Mouse (Mus musculus): ENCODE data around the gene Gm20388. TPM values are rescaled to one million over a fixed set of nuclear protein-coding genes. Genes with fewer than 3 reads are reported as not detected.

The Gm20388 gene
- polyA plus RNA-seq, 1 experiment from 2014 or later, result not detected

DNA sequence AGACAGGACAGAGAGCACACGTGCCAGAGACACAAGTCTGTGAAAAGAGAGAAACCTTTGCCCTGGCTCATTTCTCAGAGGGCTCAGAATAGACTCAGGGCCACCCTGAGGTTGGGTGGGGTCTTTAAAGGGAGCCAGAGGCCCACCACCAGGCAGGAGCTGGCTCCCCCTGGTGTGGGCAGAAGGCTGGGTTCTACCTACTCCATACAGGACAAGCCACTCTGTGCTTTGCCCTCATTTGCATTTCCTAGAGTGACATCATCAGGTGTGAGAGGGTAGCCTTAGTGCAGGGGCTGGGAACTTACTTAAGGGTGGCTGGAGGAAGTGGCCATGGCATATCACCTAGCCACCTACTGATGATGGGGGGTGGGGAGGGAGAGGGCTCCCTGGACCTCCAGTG, 2145.5 kb downstream of the Gm20388 start:
- WGBS, result 60% methylated on average over 1 of the region's 1 CpGs
- H3K9ac ChIP-seq (ENCODE audit: low read length), result no peak overlapping the region
- no peaks in the 10 kb centered on the region for H3K9me3 ChIP-seq (ENCODE audit: control insufficient read depth, low read length)
- H3K4me3 ChIP-seq (ENCODE audit: control insufficient read depth in 1 of 2, insufficient read depth in 1 of 2, low read depth in 1 of 2, low read length in 2 of 2), result no peak overlapping the region
- peaks cover 18 to 27% of the 10 kb centered on the region in 2 experiments for H3K4me1 ChIP-seq (ENCODE audit: control insufficient read depth in 2 of 2, insufficient read depth in 2 of 2, low read length in 2 of 2)
- no peak overlapping the region for H3K4me2 ChIP-seq (ENCODE audit: low read length)
- H3K27me3 ChIP-seq (ENCODE audit: control insufficient read depth, insufficient read depth, low read length), result no peaks in the 10 kb centered on the region
- ATAC-seq (ENCODE audit: insufficient number of reproducible peaks, insufficient read depth, low FRiP score, low read depth), result no peak
- no peaks in the 10 kb centered on the region for H3K36me3 ChIP-seq (ENCODE audit: control insufficient read depth, insufficient read depth, low read length)
- no peak overlapping the region for H3K27ac ChIP-seq (replicated peaks in 1 of 2; ENCODE audit: control insufficient read depth in 1 of 2, insufficient read depth in 1 of 2, low read depth in 2 of 2, low read length in 2 of 2)

DNA sequence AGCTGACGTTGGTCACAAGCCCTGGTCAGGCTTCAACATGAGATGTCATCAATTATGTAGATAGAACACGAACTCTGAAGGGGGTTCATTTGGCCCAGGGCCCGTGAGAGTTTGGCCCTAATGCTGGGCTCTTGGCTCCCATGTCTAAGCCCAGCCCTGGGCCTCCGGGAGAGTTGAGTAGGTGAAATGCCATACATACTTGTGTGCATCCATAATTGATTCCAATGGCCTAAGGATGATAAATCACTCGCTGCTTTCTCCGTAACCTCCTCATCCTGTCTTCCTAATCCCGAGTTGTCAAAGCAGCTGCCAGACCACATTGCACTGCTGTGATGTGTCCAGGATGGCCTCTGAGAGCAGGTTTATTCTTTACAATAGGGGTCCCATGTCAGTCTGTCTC, 2146.2 kb downstream of the Gm20388 start:
- no peak for ATAC-seq (ENCODE audit: insufficient number of reproducible peaks, insufficient read depth, low FRiP score, low read depth)
- no peak overlapping the region for H3K4me3 ChIP-seq (ENCODE audit: control insufficient read depth in 1 of 2, insufficient read depth in 1 of 2, low read depth in 1 of 2, low read length in 2 of 2)
- no peak overlapping the region for H3K27ac ChIP-seq (replicated peaks in 1 of 2; ENCODE audit: control insufficient read depth in 1 of 2, insufficient read depth in 1 of 2, low read depth in 2 of 2, low read length in 2 of 2)
- no peaks in the 10 kb centered on the region for H3K9me3 ChIP-seq (ENCODE audit: control insufficient read depth, low read length)
- no peak overlapping the region for H3K4me2 ChIP-seq (ENCODE audit: low read length)
- no peaks in the 10 kb centered on the region for H3K27me3 ChIP-seq (ENCODE audit: control insufficient read depth, insufficient read depth, low read length)
- WGBS, result 33% methylated on average over 7 of the region's 7 CpGs
- no peaks in the 10 kb centered on the region for H3K36me3 ChIP-seq (ENCODE audit: control insufficient read depth, insufficient read depth, low read length)
- H3K9ac ChIP-seq (ENCODE audit: low read length), result no peak overlapping the region
- H3K4me1 ChIP-seq (ENCODE audit: control insufficient read depth in 2 of 2, insufficient read depth in 2 of 2, low read length in 2 of 2), result peaks cover 18 to 27% of the 10 kb centered on the region in 2 experiments

DNA sequence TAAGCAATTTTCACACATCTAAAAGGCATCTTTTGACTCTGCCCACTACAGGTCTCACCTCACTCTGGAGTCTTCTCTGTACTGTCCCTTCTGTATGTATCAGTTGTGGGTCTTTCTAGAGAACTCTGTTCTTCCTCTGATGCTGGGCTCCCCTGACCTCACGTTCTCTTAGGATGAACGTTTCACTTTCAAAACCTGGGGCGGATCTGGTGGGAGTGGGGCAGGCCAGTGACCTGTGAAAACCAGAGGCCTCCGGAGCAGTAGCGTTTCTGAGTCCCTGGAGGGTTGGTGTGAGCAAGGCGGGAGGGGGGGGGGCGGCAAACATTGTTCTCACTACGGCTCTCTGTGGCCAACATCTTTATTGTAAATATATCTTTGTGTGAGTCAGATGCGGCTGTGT, 2147.9 kb downstream of the Gm20388 start:
- no peaks in the 10 kb centered on the region for H3K27me3 ChIP-seq (ENCODE audit: control insufficient read depth, insufficient read depth, low read length)
- no peak overlapping the region for H3K4me2 ChIP-seq (ENCODE audit: low read length)
- no peak for ATAC-seq (ENCODE audit: insufficient number of reproducible peaks, insufficient read depth, low FRiP score, low read depth)
- H3K27ac ChIP-seq (replicated peaks in 1 of 2; ENCODE audit: control insufficient read depth in 1 of 2, insufficient read depth in 1 of 2, low read depth in 2 of 2, low read length in 2 of 2), result no peak overlapping the region
- H3K36me3 ChIP-seq (ENCODE audit: control insufficient read depth, insufficient read depth, low read length), result no peaks in the 10 kb centered on the region
- H3K9ac ChIP-seq (ENCODE audit: low read length), result no peak overlapping the region
- H3K4me3 ChIP-seq (ENCODE audit: control insufficient read depth in 1 of 2, insufficient read depth in 1 of 2, low read depth in 1 of 2, low read length in 2 of 2), result no peak overlapping the region
- 66% methylated on average over 9 of the region's 9 CpGs for WGBS
- no peaks in the 10 kb centered on the region for H3K9me3 ChIP-seq (ENCODE audit: control insufficient read depth, low read length)
- peaks cover 18 to 27% of the 10 kb centered on the region in 2 experiments for H3K4me1 ChIP-seq (ENCODE audit: control insufficient read depth in 2 of 2, insufficient read depth in 2 of 2, low read length in 2 of 2)

DNA sequence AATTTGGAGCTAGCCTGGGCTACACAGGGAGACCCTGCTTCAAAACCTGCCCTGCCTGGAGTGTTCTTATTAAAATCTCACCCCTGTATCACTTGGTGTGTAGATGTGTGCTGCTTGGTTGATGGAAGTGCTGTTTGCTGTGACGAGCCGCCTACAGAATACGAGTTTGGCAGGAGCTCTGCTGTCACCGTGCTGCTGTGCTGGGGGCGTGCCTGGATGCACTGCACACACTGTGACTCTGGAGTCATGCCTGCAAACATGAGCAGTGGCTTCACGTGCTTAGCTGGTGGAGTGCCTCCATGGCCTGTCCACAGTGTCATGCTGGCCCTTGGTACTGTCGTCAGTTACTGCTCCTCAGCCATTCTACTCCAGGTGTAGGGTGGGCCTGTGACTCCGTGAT, 2148.3 kb downstream of the Gm20388 start:
- no peak overlapping the region for H3K9ac ChIP-seq (ENCODE audit: low read length)
- 73% methylated on average over 8 of the region's 8 CpGs for WGBS
- no peak for ATAC-seq (ENCODE audit: insufficient number of reproducible peaks, insufficient read depth, low FRiP score, low read depth)
- H3K9me3 ChIP-seq (ENCODE audit: control insufficient read depth, low read length), result no peaks in the 10 kb centered on the region
- H3K27ac ChIP-seq (replicated peaks in 1 of 2; ENCODE audit: control insufficient read depth in 1 of 2, insufficient read depth in 1 of 2, low read depth in 2 of 2, low read length in 2 of 2), result no peak overlapping the region
- H3K36me3 ChIP-seq (ENCODE audit: control insufficient read depth, insufficient read depth, low read length), result no peaks in the 10 kb centered on the region
- no peak overlapping the region for H3K4me3 ChIP-seq (ENCODE audit: control insufficient read depth in 1 of 2, insufficient read depth in 1 of 2, low read depth in 1 of 2, low read length in 2 of 2)
- H3K4me2 ChIP-seq (ENCODE audit: low read length), result no peak overlapping the region
- H3K27me3 ChIP-seq (ENCODE audit: control insufficient read depth, insufficient read depth, low read length), result no peaks in the 10 kb centered on the region
- H3K4me1 ChIP-seq (ENCODE audit: control insufficient read depth in 2 of 2, insufficient read depth in 2 of 2, low read length in 2 of 2), result peaks cover 18 to 27% of the 10 kb centered on the region in 2 experiments

DNA sequence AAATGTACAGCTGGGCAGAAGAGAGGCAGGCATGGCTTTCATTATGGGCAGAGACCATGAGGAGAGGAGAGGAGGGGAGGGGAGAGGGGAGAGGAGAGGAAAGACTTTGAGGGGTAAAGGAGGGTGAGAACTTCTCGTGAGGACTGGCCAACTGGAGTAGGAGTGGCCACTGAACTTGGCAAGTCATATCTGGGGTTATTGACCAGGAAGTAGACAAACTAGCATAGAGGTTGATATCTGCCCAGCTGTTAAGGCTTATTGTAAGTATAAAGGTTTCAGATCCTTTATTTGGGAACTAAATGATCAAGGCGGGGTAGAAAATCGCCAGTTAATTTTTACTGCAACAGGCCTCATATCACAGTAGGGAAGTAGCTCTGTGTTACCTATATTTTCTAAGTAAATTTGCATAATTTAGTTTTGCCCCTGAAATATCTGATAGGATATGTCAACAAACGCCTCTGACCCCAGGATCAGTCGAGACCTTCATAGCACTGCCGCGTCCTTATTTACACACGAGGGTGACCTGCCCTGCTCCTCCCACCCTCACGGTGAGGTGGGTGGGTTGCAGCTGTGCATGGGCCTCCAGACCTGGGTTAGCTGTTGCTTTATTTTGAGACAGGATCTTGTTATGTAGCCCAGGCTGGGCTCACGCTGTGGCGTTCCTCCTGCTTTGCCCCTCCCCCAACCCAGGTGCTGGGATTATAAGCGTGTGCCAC, 2152.0 kb downstream of the Gm20388 start:
- Histone ChIP-seq H3K4me1 (ENCODE audit: control insufficient read depth in 2 of 2, insufficient read depth in 2 of 2, low read length in 2 of 2) (peaks cover 3 to 9% of the 10 kb centered on the region in 2 experiments; a peak in 2 of 4 replicates), H3K9me3 (ENCODE audit: control insufficient read depth, low read length) (no peaks in the 10 kb centered on the region), H3K4me3 (ENCODE audit: control insufficient read depth in 1 of 2, insufficient read depth in 1 of 2, low read depth in 1 of 2, low read length in 2 of 2) (no peak overlapping the region), H3K9ac (ENCODE audit: low read length) (no peak overlapping the region), H3K27me3 (ENCODE audit: control insufficient read depth, insufficient read depth, low read length) (no peaks in the 10 kb centered on the region), H3K27ac (replicated peaks in 1 of 2; ENCODE audit: control insufficient read depth in 1 of 2, insufficient read depth in 1 of 2, low read depth in 2 of 2, low read length in 2 of 2) (no peak overlapping the region), H3K4me2 (ENCODE audit: low read length) (no peak overlapping the region), H3K36me3 (ENCODE audit: control insufficient read depth, insufficient read depth, low read length) (no peaks in the 10 kb centered on the region)
- 76% methylated on average over 12 of the region's 12 CpGs for WGBS
- no peak for ATAC-seq (ENCODE audit: insufficient number of reproducible peaks, insufficient read depth, low FRiP score, low read depth)

DNA sequence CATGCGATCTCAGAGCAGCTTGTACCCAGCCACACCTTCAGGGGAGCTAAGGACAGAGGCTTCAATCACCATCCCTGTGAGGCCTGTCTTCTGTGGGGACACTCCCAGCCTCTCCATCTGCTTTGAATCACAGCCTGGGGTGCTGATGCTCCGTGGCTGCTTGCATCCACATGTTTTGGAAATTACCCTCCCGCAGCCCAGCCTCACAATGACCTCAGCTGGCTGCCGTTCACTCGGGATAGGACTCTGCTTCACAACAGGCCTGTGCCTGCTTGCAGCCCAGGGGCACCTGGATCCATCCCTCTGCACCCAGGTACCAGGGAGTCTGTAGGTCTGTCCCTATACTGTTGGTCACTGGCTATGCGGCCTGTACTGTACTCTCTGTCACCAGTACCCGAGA, 2153.7 kb downstream of the Gm20388 start:
- H3K36me3 ChIP-seq (ENCODE audit: control insufficient read depth, insufficient read depth, low read length), result no peaks in the 10 kb centered on the region
- no peak overlapping the region for H3K9ac ChIP-seq (ENCODE audit: low read length)
- H3K4me2 ChIP-seq (ENCODE audit: low read length), result no peak overlapping the region
- H3K9me3 ChIP-seq (ENCODE audit: control insufficient read depth, low read length), result no peaks in the 10 kb centered on the region
- H3K27me3 ChIP-seq (ENCODE audit: control insufficient read depth, insufficient read depth, low read length), result no peaks in the 10 kb centered on the region
- H3K27ac ChIP-seq (replicated peaks in 1 of 2; ENCODE audit: control insufficient read depth in 1 of 2, insufficient read depth in 1 of 2, low read depth in 2 of 2, low read length in 2 of 2), result no peak overlapping the region
- H3K4me3 ChIP-seq (ENCODE audit: control insufficient read depth in 1 of 2, insufficient read depth in 1 of 2, low read depth in 1 of 2, low read length in 2 of 2), result no peak overlapping the region
- H3K4me1 ChIP-seq (ENCODE audit: control insufficient read depth in 2 of 2, insufficient read depth in 2 of 2, low read length in 2 of 2), result peaks cover 0 to 2% of the 10 kb centered on the region in 2 experiments; a peak in 1 of 4 replicates
- no peak for ATAC-seq (ENCODE audit: insufficient number of reproducible peaks, insufficient read depth, low FRiP score, low read depth)
- WGBS, result 66% methylated on average over 7 of the region's 7 CpGs

DNA sequence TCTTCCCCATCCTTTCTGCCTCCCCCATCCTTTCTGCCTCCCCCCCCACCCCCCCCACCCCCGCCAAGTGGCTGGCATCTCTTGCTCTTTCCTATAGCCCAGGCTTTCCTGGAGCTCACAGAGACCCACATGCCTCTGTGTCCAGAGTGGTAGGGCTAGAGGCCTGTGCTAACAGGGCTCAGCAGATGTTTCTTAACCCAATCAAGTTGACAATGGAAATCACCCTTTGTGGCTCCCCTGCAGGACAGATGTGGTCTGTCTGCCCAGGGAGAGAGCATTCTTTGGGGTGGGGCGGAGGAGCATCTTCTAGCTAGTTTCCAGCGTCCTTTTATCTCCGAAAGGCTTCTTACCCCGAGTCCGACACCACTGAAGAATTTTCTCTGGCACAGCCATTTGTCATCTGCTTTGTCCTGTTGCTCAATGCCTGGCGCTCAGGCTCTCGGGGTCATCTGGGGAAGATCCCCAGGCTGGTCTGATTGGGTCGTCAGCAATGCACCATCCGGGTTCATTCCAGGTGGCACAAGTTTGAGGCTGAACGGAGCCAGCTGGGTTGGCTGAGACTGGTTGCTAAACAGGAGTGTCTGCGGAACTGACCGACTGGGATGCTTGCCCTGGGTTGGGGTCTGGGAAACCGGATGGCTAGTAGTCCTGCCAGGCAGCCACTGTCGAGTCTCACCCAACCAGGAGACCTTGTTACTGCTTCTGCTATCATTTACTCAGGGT, 2157.3 kb downstream of the Gm20388 start:
- H3K4me3 ChIP-seq (ENCODE audit: control insufficient read depth in 1 of 2, insufficient read depth in 1 of 2, low read depth in 1 of 2, low read length in 2 of 2), result no peak overlapping the region
- ATAC-seq (ENCODE audit: insufficient number of reproducible peaks, insufficient read depth, low FRiP score, low read depth), result no peak
- H3K4me1 ChIP-seq (ENCODE audit: control insufficient read depth in 2 of 2, insufficient read depth in 2 of 2, low read length in 2 of 2), result no peaks in the 10 kb centered on the region
- 64% methylated on average over 15 of the region's 15 CpGs for WGBS
- peaks cover 3% of the 10 kb centered on the region; the same call in 1 of the 2 replicates for H3K27me3 ChIP-seq (ENCODE audit: control insufficient read depth, insufficient read depth, low read length)
- H3K9me3 ChIP-seq (ENCODE audit: control insufficient read depth, low read length), result no peaks in the 10 kb centered on the region
- no peak overlapping the region for H3K27ac ChIP-seq (replicated peaks in 1 of 2; ENCODE audit: control insufficient read depth in 1 of 2, insufficient read depth in 1 of 2, low read depth in 2 of 2, low read length in 2 of 2)
- no peaks in the 10 kb centered on the region for H3K36me3 ChIP-seq (ENCODE audit: control insufficient read depth, insufficient read depth, low read length)
- H3K4me2 ChIP-seq (ENCODE audit: low read length), result no peak overlapping the region
- H3K9ac ChIP-seq (ENCODE audit: low read length), result no peak overlapping the region

Data from heart, embryonic 14.5 days (tissue).